Mouse (Mus musculus): ENCODE results near the gene Atrnl1.

DNA sequence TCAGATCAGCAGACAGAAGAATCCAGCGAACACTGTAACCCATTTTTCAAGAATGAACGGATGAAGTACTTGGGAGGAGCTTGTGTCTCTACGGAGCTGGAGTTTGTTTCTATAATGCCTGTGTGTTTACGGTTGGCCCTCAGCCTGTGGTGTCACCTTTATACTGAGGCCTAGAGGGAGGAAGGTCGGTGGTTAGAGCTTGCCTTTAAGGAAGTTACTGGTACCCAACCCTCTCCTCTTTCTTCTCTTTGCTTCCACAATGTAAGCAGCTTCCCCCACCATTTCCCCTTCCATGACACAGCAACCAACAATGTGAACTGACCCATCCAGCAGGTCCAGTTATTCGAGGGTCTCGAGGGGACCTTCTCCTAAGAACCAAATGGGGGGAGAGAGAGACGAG lies 475.9 kb downstream of the Atrnl1 start:
- TF ChIP-seq CTCF (IDR thresholded peaks at IDR 0.05; ENCODE audit: extremely low read depth, insufficient read depth, low read length) = no peak
- TF ChIP-seq POLR2A (IDR thresholded peaks at IDR 0.05; ENCODE audit: extremely low read depth, insufficient read depth, low read length) = no peak
